Mouse (Mus musculus) kidney, adult 11 months (tissue): Measurements from ENCODE around the gene Ppard.
"Not testable (repeated sequence)": the region's sequence is repeated elsewhere in the genome, so short reads cannot be mapped to it uniquely, and the experiment has no call there.

Source experiments
- DNase-seq: peaks from one replicate; pipeline ENCODE4 v3.0.0; 2022

Ppard gene

GRCm38 (mm10) chr17:28232475-28233060, at the start of gene Ppard:
Ppard (plus strand) TSS chr17:28232700.
- peak; percentile 94 for DNase-seq

DNA sequence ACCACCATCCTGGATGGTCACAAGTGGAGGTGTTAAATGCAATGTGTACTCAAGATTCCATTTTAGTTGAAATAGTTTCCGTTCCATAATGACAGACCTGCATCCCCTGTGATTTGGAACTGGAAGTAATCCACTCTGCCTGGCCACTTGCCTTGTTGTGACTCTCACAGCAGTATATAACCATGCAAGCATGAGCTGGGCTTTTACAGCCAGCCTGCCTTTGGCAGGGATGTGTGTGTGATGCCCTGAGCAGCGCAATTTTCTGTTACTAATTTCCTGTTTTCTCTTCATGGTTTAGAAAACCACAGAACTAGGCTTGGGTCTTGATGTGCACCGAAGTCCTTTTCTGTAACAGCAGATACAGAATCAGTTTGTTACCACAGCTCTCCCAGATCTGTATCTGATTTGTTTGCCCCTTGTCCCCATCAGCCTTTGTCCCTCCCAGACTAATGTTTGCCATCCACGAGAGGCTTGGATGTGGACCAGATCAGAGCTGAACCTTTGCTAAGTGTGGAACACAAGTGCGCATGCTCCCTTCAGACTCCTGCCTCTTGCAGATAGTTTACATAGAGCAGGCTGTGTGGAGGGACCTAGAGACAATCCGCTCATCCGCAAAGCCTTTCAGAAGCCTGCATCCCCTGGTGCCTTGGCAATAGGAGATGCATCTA, 47.4 kb upstream of the Ppard start:
- DNase-seq: no peak

DNA sequence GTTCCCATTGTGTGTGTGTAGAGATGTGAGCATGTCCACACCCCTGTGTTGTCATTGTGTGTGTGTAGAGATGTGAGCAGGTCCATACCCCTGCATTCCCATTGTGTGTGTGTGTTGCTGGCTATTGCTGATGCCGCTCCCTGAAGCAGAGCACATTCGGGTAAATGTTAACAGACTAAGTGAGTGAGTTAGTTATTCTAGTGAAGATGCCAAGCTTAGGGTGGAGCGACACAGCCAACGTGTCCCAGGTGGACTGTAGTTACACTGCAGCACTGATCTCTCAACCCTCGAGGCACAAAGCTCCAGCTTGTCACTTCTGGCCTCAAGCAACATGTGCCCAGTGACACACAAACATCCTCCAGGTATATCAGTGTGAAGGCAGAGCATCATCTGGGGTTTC, 44.2 kb upstream of the Ppard start:
- DNase-seq: peak; percentile 39

DNA sequence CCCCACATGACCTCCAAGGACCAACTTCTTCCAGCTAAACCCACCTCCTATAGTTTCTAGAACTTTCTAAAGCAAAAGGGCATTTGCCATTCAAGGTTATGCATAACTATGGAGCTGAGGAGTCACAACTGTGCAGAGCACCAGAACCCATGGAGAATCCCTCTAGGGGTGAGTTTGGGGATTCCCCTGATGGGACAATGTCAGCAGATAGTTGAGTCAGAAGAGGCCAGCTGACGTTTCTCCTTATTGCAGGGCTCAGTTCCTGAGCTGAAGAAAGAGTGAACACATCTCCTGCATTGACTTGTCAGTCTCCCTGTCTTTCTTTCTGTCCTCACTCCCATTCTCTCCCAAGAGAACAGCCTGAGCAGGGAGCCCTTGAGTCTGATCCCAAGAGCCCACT, 39.7 kb upstream of the Ppard start:
- no peak for DNase-seq

DNA sequence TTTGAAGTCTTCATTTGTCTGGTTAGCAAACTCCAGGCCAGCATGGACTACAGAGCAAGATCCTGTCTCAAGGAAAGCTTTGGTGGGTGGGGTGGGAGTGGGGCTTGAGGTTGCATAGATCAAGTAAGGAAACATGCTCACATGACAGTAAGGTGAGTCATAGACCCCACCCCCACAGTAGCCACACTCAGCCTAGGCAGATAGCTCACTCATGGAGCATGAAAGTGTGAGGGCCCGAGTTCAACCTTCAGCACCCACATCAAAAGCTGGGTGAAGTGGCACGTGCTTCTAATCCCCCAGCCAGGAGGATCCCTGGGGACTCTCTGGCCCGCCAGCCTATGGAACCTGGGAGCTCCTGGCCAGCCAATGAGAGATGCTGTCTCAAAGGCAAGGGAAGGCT, 38.9 kb upstream of the Ppard start:
- DNase-seq: no peak

GRCm38 (mm10) chr17:28195033-28195432, 37.5 kb upstream of the Ppard start:
- no peak for DNase-seq

DNA sequence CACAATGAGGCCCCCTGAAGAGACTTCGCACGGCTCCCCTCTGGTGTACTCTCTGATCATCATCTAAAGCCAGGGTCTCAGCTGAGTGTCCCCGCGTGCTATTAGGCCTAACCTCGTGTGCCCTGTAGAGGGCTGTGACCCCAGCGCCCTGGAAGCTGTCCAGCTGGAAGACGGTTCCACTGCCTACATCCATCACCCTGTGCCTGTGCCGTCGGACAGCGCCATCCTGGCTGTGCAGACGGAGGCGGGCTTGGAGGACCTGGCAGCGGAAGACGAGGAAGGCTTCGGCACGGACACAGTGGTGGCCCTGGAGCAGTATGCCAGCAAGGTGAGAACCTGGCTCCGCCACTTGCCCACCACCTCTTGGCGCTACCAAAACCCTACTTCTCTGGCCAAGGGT, 34.9 kb upstream of the Ppard start:
- peak; percentile 17 for DNase-seq

DNA sequence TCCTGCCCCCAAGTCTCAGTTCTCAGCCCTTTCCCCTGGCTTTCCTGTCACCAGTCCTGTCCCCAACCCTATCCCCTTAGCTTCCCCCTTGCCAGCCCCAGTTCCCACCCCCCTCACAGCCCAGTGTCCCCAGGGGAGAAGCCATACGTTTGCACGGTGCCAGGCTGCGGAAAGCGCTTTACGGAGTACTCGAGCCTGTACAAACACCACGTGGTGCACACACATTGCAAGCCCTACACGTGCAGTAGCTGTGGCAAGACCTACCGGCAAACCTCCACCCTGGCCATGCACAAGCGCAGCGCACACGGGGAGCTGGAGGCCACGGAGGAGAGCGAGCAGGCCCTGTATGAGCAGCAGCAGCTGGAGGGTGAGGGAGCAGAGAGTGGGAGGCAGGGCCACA, 30.5 kb upstream of the Ppard start:
- no peak for DNase-seq

DNA sequence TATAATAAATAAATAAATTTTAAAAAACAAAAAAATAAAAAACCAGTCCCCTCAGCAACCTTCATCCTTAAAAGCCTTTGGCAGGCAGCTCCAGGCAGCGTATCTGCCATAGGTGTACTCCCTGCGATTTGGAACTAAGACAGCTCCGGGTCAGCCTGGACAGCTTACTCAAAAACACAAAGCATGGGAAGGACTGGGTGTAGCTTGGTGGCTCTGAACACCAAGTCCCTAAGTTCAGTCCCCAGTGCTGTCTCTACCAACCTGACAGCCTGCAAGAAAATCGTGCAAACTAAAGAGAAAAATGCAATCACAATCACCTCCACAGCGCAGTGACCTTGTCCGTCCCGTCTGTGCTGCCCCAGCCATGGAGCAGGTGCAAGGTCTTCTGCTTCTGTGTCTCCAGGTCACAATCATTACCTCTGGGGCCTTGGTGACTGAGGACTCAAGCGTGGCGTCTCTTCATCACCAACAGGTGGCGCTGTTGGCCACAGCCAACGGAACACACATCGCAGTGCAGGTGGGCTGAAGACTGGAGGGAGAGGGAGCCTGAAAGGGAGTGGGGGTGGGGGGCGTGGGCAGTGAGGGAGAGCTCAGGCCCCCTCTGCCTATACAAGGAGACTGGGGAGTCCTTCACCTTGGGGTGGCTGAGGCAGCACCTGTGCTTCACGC, 28.3 kb upstream of the Ppard start:
- DNase-seq: no peak

DNA sequence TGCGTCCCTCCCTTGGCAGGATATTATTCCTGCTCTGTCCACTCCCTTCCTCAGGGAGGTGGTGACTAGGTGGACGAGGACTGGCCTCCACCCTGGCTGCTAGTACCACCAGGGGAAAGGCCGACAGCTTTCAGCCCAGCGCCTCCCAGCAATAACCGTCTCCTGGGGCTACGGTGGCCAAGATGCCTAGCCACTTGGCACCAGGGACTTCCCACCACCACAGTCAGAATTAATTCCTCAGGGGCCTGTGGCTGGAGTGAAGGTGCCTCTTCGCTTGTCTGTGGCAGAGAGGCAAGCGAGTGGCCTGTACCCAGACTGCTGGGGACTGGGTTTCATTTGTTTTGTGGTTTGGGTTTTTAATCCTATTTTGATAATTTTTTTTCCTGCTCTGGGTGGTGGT, 27.1 kb upstream of the Ppard start:
- DNase-seq: no peak

DNA sequence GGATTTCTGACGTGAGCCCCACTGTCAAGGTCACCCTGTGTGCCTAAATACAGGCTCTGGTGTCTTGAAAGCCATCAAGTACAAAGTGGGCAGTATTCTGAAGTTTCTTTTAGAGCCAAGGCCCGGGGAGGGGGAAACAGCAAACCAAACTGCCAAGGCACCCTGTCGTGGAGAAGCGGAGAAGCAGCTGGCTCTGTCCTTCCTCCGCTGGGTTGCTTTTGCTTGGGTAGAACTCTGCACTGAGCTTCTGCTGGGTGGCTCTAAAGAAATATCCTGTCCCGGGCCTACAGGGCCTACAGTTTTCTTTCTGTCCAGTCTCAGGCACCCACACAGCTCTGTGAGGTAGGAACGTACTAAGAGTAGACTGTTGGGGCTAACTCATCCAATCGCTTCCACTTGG, 25.4 kb upstream of the Ppard start:
- no peak for DNase-seq

GRCm38 (mm10) chr17:28207591-28208313, 24.7 kb upstream of the Ppard start, which contains the start of gene Def6:
Def6 (plus strand) TSS chr17:28207778.
- peak; percentile 65 for DNase-seq

DNA sequence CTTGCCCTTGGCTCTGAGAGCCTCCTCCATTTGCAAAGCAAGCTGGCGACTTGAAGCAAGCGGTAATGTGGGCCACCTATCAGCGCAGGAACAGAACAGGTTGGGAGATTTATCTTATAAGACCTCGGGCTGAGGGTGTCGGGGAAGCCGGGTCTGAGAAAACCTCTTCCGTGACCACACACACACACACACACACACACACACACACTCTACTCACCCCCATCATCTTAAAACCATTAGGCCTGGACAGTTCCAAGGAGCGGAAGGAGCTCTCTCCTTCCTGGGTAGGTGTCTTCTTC, 24.2 kb upstream of the Ppard start:
- no peak for DNase-seq

- DNase-seq: no peak
Measured at GRCm38 (mm10) chr17:28209457-28210110, 22.9 kb upstream of the Ppard start.

DNA sequence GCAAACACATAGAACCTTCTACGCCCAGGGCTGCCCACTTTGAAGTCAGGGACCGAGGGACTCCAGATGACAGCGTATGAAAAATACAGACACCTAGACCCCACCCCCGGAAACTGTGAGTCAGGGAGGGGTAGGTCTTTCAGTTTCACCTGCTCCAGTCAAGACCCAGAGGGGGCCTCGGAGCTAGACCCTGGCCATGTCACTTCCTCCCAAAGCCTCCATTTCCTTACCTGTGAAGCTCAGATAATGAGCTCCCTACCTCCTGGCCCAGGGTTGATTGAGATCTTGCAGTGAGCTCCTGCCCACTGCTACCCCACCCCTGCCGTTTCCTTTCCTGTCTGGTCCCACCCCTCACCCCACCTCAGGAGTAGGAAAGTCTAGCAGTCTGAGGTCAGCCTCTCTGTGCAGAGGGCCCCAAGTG, 20.6 kb upstream of the Ppard start:
- DNase-seq: no peak

GRCm38 (mm10) chr17:28212391-28212790, 20.1 kb upstream of the Ppard start:
- no peak for DNase-seq

DNA sequence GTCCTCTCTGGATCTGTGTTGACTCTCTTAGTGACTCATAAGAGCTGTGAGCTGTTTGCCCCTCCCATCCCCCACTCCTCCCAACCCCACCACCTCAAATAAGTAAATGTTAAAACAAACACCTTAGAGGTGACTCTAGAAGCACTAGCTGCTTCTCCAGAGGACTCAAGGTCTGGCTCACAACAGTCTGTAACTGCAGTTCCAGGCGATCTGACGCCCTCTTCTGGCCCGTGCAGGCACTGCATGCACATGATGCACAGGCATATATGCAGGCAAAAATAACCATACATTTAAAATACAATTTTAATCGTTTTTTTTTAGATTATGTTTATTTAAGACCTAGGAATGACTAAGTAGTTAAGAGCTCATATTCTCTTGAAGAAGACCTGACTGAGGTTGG, 19.3 kb upstream of the Ppard start:
- no peak for DNase-seq

DNA sequence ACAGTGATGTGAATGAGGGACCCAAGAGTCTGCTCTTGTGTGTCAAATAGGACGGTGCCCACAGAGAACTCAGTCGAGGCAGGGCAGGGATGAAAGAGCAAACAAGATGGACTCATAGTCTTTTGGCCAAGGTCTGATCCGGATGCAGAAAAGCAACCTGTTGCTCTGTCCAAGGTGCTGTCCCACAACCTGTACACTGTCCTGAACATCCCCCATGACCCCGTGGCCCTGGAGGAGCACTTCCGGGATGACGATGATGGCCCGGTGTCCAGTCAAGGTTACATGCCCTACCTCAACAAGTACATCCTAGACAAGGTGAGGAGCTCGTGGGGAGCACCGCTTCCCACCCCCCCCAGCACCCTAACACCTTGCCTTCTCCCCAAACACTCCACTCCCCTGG, 15.7 kb upstream of the Ppard start:
- DNase-seq: no peak

DNA sequence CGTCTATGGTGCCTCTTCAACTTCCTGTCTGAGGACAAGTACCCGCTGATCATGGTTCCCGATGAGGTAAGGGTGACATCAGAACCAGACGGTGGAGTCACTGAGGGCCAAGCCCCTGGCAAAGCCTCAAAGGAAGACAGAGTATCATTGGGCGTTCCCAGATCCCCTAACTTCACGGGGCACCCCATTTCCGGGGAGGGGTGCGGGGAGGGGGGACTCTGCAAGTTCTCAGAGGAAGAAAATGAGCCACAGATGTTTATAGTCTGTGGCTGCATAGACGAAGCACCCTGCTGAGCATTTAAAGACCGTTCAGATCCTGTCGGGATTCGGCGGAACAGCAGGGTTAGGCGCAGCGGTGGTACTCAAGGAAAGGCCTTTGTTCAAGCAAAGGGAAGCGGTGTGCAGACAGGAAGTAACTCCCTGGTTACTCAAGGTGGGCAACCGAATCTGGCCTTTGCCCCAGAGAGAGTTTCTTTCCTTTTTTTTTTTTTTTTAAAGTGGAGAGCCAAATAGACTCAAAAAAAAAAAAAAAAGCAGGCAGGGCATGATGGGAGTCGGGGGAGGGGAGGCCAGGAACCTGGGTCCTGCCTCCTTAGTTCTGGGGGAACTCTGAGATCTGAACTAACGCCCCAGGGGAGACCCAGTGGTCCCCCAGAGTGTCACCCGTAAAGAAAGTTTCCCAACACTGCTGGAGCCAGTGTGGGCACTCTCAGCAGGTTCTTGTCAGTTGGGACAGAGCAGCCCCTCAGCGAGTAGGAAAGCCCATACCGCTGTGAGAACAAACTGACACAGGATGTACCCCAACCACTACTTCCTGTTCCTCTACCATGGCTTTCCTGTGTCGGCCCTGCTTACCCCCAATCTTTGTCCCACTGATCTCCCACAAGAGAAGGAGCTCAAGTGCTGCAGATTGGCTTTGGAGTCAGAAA, 14.5 kb upstream of the Ppard start:
- DNase-seq: no peak

- DNase-seq: not testable (repeated sequence)
Measured at GRCm38 (mm10) chr17:28222463-28222862, 10.0 kb upstream of the Ppard start.

DNA sequence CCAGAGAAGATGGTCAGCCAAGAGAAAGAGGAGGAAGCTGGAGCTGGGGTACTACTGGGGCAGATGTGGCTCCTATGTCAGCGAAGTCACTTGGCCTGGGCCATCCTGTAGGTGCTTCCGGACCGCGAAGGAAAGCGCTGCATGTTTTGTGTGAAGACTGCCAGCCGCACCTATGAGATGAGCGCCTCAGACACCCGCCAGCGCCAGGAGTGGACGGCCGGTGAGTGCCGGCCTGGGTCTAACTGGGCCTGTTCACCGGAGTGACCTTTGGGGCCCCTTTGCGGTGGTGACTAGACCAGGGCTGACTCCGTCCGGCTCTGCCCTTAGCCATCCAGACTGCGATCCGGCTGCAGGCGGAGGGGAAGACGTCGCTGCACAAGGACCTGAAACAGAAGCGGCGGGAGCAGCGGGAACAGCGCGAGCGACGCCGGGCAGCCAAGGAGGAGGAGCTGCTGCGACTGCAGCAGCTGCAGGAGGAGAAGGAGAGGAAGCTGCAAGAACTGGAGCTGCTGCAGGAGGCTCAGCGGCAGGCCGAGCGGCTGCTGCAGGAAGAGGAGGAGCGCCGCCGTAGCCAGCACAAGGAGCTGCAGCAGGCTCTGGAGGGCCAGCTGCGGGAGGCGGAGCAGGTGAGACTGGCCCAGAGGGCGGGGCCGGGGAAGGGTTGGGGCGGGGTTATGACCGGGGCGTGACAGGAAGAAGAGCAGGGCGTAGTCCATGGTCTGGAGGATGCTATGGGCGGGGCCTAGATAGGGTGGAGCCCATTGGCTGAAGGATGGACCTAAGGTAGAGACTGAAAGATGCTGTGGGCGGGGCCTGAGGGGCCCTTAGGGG, 8.7 kb upstream of the Ppard start:
- peak; percentile 96 for DNase-seq
